Mouse (Mus musculus): ENCODE measurements around the gene Fbxo2.
A peak's percentile ranks its signal among the peaks of the same experiment; 100 is the strongest.
"Not testable (repeated sequence)": the region's sequence is repeated elsewhere in the genome, so short reads cannot be mapped to it uniquely, and the experiment has no call there.

Gene Fbxo2

GRCm38 (mm10) chr4:148147714-148148113 lies 12.7 kb upstream of the Fbxo2 start:
- DNase-seq, result no peak

- no peak for DNase-seq
Measured at GRCm38 (mm10) chr4:148149540-148149939, 10.9 kb upstream of the Fbxo2 start.

GRCm38 (mm10) chr4:148150242-148150641 lies 10.2 kb upstream of the Fbxo2 start:
- no peak for DNase-seq

- DNase-seq, result no peak
Measured at GRCm38 (mm10) chr4:148150953-148151266, 9.5 kb upstream of the Fbxo2 start.

- DNase-seq, result peak; percentile 82
Measured at GRCm38 (mm10) chr4:148151267-148152168, 8.9 kb upstream of the Fbxo2 start, which contains the start of gene Fbxo6. TSS of gene Fbxo6 (minus strand) at chr4:148152140.

GRCm38 (mm10) chr4:148152547-148152946 lies 7.9 kb upstream of the Fbxo2 start:
- DNase-seq, result no peak

- DNase-seq, result no peak
Measured at GRCm38 (mm10) chr4:148154006-148154405, 6.4 kb upstream of the Fbxo2 start.

- peak; percentile 37 for DNase-seq
Measured at GRCm38 (mm10) chr4:148154982-148155381, 5.4 kb upstream of the Fbxo2 start.

GRCm38 (mm10) chr4:148158436-148159348 lies 1.7 kb upstream of the Fbxo2 start:
- peak; percentile 52 for DNase-seq

GRCm38 (mm10) chr4:148159544-148160435 lies 631 bp upstream of the Fbxo2 start:
- DNase-seq, result peak; percentile 98

- DNase-seq, result peak; percentile 54
Measured at GRCm38 (mm10) chr4:148164002-148164439, 3.6 kb downstream of the Fbxo2 start.

GRCm38 (mm10) chr4:148164461-148164860 lies 4.0 kb downstream of the Fbxo2 start:
- peak; percentile 16 for DNase-seq

- peak; percentile 18 for DNase-seq
Measured at GRCm38 (mm10) chr4:148165551-148165950, 5.1 kb downstream of the Fbxo2 start.

GRCm38 (mm10) chr4:148166431-148166830 lies 6.0 kb downstream of the Fbxo2 start:
- peak; percentile 58 for DNase-seq

GRCm38 (mm10) chr4:148166986-148167385 lies 6.6 kb downstream of the Fbxo2 start:
- DNase-seq, result peak; percentile 68

- DNase-seq, result peak; percentile 54
Measured at GRCm38 (mm10) chr4:148168287-148168686, 7.9 kb downstream of the Fbxo2 start.

- no peak for DNase-seq
Measured at GRCm38 (mm10) chr4:148169586-148169985, 9.2 kb downstream of the Fbxo2 start.

GRCm38 (mm10) chr4:148170842-148171241 lies 10.4 kb downstream of the Fbxo2 start:
- DNase-seq, result peak; percentile 45

GRCm38 (mm10) chr4:148171261-148171660 lies 10.8 kb downstream of the Fbxo2 start:
- DNase-seq, result no peak

GRCm38 (mm10) chr4:148173811-148174494 lies 13.5 kb downstream of the Fbxo2 start:
- DNase-seq, result peak; percentile 39

- no peak for DNase-seq
Measured at GRCm38 (mm10) chr4:148174495-148174862, 14.1 kb downstream of the Fbxo2 start.

GRCm38 (mm10) chr4:148176603-148177002 lies 16.2 kb downstream of the Fbxo2 start:
- not testable (repeated sequence) for DNase-seq
